Mouse (Mus musculus): ENCODE measurements around the gene Asic2. TPM values are rescaled to one million over a fixed set of nuclear protein-coding genes. Genes with fewer than 3 reads are reported as not detected.

Asic2 gene
- polyA plus RNA-seq (2012; rRNA removed), result 0.31 and 0.86 TPM in 2 replicates

DNA sequence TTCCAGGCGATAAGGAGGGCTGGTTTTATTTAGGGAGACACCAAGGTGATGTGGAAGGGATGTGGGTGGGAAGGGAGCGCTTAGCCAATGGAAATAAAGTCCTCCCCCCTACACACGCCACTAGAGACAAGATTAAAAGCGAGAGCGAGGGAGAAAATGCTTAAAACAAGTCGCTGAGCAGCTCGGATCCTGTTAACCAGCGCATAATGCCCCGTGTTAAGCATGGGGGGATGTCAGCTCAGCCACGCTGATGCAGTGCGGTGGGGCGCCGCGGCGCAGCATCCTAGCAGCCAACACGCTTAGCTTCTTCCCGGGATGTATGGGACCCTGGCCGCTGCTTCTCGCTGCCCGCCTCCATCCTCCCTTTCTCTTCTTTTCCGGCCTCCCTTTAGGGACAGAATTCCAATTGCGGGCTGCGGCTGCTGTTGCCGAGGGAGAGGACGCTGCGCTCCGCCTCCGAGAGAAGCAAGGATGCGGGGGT is at the start of gene Asic2:
Asic2 (minus strand) TSS at position 57 of the 481 bp plus-strand sequence.

DNA sequence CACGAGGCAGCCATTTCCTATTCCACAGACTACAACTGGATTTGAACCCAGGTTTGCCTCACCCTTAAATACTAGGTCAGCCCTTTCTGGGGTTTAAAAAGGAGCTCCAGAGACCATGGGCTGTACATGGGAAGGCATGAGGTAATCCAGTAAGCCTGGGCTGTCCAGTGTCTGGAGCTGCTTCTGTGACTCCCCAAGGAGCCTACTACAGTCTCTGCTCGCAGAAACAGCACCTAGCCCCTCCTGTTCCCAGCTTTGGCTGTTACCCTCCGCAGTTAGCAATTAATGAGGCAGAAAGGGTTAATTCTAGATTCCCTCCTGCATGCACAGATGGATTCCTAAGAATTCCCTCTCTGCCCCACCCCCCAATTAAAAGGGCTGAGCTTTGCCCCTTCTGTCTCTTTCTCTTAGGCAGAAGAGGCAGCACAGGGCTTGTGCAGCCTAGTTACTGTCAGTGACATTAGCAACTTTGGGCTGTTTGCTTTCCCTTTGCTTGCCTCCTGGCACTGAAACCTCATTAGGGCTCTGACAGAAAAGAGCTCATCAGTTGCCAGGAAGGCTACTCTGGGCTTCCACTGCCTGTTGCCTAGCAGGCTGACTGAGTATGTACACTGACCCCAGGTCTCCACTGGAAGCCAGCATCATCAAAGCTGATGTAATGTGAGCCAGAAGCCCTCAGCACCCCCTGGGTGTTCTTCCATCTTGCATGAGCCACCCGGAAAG is 107.8 kb downstream of the Asic2 start, which contains the start of gene 5530401A14Rik:
5530401A14Rik (plus strand) TSS at position 424 of the 723 bp plus-strand sequence.

DNA sequence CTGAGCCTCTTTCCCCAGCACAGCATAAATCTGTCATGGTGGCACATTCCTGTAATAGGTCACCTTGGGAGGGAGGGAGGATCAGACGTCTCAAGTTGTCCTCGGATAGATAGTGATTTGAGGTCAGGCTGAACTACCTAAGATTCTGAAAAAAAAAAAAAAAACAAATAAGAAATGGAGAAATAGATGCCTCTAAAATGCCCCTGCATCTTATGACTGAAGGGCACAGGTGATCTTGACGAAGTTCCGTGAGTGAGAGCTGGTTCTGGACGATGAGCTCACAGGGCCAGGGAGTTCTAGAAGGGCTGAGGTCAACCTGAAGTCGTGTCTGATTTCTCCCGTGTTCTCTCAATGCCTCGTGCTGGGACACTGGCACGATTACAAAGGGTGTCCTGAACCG is 1110.2 kb downstream of the Asic2 start, which contains the start of gene Spaca3:
Spaca3 (plus strand) TSS at position 301 of the 400 bp plus-strand sequence.

Other genes starting within 250 kb of the Asic2 start
- gene 5530401A14Rik, start 107.8 kb downstream of the Asic2 start, polyA plus RNA-seq (2012; rRNA removed), result not detected in 2 replicates
- gene Ccl2, start 67.1 kb upstream of the Asic2 start, polyA plus RNA-seq (2012; rRNA removed), result 5.8 and 7.7 TPM in 2 replicates
- not detected in 2 replicates for gene Gm17268, start 70.1 kb upstream of the Asic2 start, polyA plus RNA-seq (2012; rRNA removed)
- 0.79 and 1.1 TPM in 2 replicates for gene Ccl7, start 77.3 kb upstream of the Asic2 start, polyA plus RNA-seq (2012; rRNA removed)
- gene Ccl11, start 89.4 kb upstream of the Asic2 start, polyA plus RNA-seq (2012; rRNA removed), result 11.5 and 17.6 TPM in 2 replicates
- 0.95 and 1.2 TPM in 2 replicates for gene Ccl12, start 133.4 kb upstream of the Asic2 start, polyA plus RNA-seq (2012; rRNA removed)
- 2.2 and 7.2 TPM in 2 replicates for gene Ccl8, start 146.7 kb upstream of the Asic2 start, polyA plus RNA-seq (2012; rRNA removed)